Mouse (Mus musculus) macrophage (primary cell): ENCODE measurements around the gene Sltm. TPM values are rescaled to one million over a fixed set of nuclear protein-coding genes. Genes with fewer than 3 reads are reported as not detected.
A peak's percentile ranks its signal among the peaks of the same experiment; 100 is the strongest.

Experiments used
- H3K27ac ChIP-seq: fragments of 350-480 bp; formaldehyde crosslinking; 2 replicates; pipeline ENCODE4 v1.9.0; 2021
- H3K36me3 ChIP-seq: fragments of 350-480 bp; formaldehyde crosslinking; 2 replicates; pipeline ENCODE4 v1.9.0; 2021; ENCODE audit errors: inconsistent target
- H3K4me3 ChIP-seq: fragments of 350-480 bp; formaldehyde crosslinking; 2 replicates; pipeline ENCODE4 v1.9.0; 2021; ENCODE audit errors: inconsistent target
- H3K79me2 ChIP-seq: fragments of 350-480 bp; formaldehyde crosslinking; 2 replicates; pipeline ENCODE4 v1.9.0; 2021; ENCODE audit errors: inconsistent target
- WGBS: methylation state at CpG from one replicate; pipeline ENCODE4 v1.1.7; 2026; ENCODE audit warnings: inconsistent platforms; ENCODE audit not compliant: missing documents; 5-methylcytosine and 5-hydroxymethylcytosine counted together
- polyA plus RNA-seq: library from polyadenylated mRNA; stranded (reverse); fragments of 250-400 nt; gene quantifications from 3 replicates; pipeline ENCODE4 v1.2.4, GENCODE M21; 2018; ENCODE audit warnings: inconsistent platforms
- total RNA-seq, 78 experiments: library from RNA; depleted of rRNA; stranded (reverse); fragments of 250-400 nt; gene quantifications; 1 replicate in 9 of 78; 2 replicates in 24 of 78; 3 replicates in 43 of 78; 4 replicates in 2 of 78; pipeline ENCODE4 v1.2.4; 2018; ENCODE audit warnings: inconsistent platforms in 56 of 78

Sltm gene
- 100 to 1,000 TPM; 127 to 323 (median 239) TPM for total RNA-seq (2018; cell fraction: chromatin; rRNA removed)
- 10 to 100 TPM; 16.5 to 32.7 (median 20.9) TPM for total RNA-seq (2018; cell fraction: cytosol; rRNA removed)
- total RNA-seq (2018; cell fraction: nucleus; rRNA removed) = 100 to 1,000 TPM in 17 of 26 experiments, 10 to 100 TPM in 9; 58.8 to 210 (median 123) TPM
- polyA plus RNA-seq = 26.1 to 48.6 TPM (median 27.2 TPM) in 3 replicates

- peak within 1 kb of the TSS; percentile 82 for H3K4me3 ChIP-seq
- H3K27ac ChIP-seq = peak within 1 kb of the TSS; percentile 54
- H3K36me3 ChIP-seq = no peaks in the 10 kb centered on the region
- under 1% methylated on average over 59 of the region's 75 CpGs for WGBS
- peaks cover 42% of the 10 kb centered on the region for H3K79me2 ChIP-seq
Measured at GRCm38 (mm10) chr9:70542305-70543041, at the start of gene Sltm. TSS of gene Sltm (plus strand) at chr9:70542754.

DNA sequence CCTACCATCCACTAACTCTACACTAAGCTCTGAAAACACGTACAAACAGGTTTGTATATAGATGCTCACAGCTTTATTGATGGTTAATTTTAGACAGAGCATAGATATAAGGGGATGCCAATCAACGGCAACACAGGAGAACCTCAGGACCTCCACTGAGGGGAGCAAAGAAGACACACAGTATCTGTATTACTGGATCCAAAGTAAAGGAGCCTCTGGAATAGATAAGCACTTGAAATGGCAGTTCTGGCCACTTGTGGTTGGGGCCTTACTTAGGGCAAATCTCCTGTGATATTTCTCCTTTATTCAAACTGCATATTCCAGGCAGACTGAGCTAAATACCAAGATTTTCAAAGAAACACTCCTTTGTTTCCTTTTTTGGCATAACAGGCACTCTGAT lies 49.5 kb upstream of the Sltm start:
- Histone ChIP-seq H3K79me2 (peaks cover 100% of the 10 kb centered on the region), H3K27ac (no peak overlapping the region), H3K4me3 (no peak overlapping the region), H3K36me3 (peaks cover 9% of the 10 kb centered on the region; the same call in 1 of the 2 replicates)
- WGBS = 95% methylated on average over 2 of the region's 2 CpGs

- Histone ChIP-seq H3K79me2 (peaks cover 100% of the 10 kb centered on the region), H3K27ac (no peak overlapping the region), H3K36me3 (peaks cover 12% of the 10 kb centered on the region; the same call in 1 of the 2 replicates)
Measured at GRCm38 (mm10) chr9:70496990-70497389, 45.6 kb upstream of the Sltm start.

DNA sequence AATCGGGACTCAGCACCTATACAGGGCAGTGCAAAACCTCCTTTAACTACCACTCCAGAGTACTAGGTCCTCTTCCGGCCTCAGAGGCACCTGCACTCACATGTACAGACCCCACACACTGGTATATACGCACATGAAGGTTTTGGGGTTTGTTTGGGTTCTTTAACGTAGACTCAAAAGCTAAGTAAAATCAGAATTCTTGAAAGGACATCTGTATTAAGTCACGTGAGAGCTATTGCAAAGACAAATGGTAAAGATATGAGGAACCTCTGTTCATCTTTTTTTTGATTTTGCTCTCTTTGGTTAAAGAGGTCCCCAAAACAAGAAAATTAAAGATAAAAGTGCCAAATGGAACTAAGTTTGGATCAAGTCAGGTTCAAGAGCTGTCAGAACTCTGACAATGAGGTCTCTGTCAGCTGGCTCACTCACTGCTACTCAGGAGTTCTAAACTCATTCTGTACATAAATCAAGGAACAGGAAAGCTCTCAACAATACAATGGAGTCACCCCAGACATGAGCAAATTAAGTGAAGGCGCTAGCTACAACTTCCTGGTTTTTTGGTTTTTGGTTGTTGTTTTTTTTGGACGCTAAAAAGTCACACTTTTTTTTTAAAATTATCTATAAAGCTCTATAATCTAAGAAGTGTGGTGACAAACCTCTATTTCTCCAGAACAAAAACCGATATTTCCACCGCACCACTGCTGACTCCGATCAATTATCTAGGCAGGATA lies 40.1 kb upstream of the Sltm start:
- peaks cover 8% of the 10 kb centered on the region; the same call in 1 of the 2 replicates for H3K36me3 ChIP-seq
- WGBS = 24% methylated on average over 10 of the region's 10 CpGs
- peak overlapping the region; percentile 63 for H3K27ac ChIP-seq
- peaks cover 54% of the 10 kb centered on the region for H3K79me2 ChIP-seq
- H3K4me3 ChIP-seq = peak overlapping the region; percentile 59

More at GRCm38 (mm10) chr9:70496990-70497389, 45.6 kb upstream of the Sltm start:
- H3K4me3 ChIP-seq = no peak overlapping the region

DNA sequence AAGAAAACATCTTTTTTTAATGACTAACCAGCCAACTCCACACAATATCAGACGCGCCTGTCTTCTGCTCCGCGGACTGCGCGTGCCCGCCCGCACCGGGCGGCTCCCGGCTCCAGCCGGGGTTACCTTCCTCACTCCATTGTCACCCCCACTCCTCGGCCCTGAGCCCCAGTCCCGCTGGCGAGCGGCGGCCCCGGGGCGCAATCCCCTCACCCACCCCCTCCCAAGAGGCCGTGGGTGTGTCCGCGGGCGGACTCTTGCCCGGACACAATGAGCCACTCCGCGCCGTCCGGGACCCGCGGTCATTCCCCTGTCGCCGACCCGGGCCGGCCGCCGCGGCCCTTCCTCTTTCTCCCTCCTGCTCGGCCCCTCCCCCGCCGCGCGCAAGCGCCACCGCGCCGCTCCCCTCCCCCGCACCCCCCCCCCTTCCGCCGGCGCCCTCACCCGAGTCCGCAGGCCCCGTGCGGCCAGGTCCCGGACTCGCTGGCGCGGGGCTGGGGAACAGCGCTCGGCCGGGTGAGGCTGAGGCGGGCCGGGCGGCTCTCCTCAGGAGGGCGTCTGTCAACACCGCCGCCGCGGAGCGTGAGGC lies 39.4 kb upstream of the Sltm start:
- Histone ChIP-seq H3K27ac (peak overlapping the region; percentile 63), H3K4me3 (peak overlapping the region; percentile 59), H3K36me3 (peaks cover 7% of the 10 kb centered on the region; the same call in 1 of the 2 replicates), H3K79me2 (peaks cover 48% of the 10 kb centered on the region)
- WGBS = 1% methylated on average over 61 of the region's 70 CpGs

- Histone ChIP-seq H3K27ac (peak within 1 kb of the TSS; percentile 63), H3K4me3 (peak within 1 kb of the TSS; percentile 59), H3K79me2 (peaks cover 42% of the 10 kb centered on the region), H3K36me3 (peaks cover 2% of the 10 kb centered on the region; the same call in 1 of the 2 replicates)
- under 1% methylated on average over 39 of the region's 45 CpGs for WGBS
Measured at GRCm38 (mm10) chr9:70503626-70504041, 38.9 kb upstream of the Sltm start, which contains the start of gene Rnf111. TSS of gene Rnf111 (minus strand) at chr9:70503725.

DNA sequence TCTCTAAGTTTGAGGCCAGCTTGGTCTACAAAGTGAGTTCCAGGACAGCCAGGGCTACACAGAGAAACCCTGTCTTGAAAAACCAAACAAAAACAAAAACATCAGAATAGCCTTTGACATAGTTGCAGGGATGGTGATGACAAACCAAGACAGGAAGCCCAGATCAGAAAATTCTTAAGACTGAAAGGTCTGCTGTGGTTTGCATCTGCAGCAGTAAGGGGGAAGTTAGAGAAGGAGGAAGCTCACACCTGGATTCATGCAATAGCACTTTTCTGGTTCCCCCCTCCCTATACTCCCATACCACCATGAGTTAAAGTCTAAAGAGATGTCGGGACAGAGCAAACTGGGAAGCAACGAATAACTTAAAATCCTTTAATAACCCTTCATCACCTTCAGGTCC lies 36.4 kb upstream of the Sltm start:
- no peaks in the 10 kb centered on the region for H3K36me3 ChIP-seq
- peaks cover 17% of the 10 kb centered on the region for H3K79me2 ChIP-seq
- H3K27ac ChIP-seq = no peak overlapping the region
- 37% methylated on average over 2 of the region's 2 CpGs for WGBS
- no peak overlapping the region for H3K4me3 ChIP-seq

GRCm38 (mm10) chr9:70506787-70507186 lies 35.8 kb upstream of the Sltm start:
- Histone ChIP-seq H3K4me3 (no peak overlapping the region), H3K36me3 (no peaks in the 10 kb centered on the region), H3K27ac (no peak overlapping the region), H3K79me2 (peaks cover 11% of the 10 kb centered on the region)
- WGBS = 89% methylated on average over 8 of the region's 8 CpGs

- Histone ChIP-seq H3K36me3 (no peaks in the 10 kb centered on the region), H3K79me2 (no peaks in the 10 kb centered on the region), H3K4me3 (no peak overlapping the region), H3K27ac (no peak overlapping the region)
- WGBS = 84% methylated on average over 4 of the region's 4 CpGs
Measured at GRCm38 (mm10) chr9:70509906-70510525, 32.5 kb upstream of the Sltm start.

DNA sequence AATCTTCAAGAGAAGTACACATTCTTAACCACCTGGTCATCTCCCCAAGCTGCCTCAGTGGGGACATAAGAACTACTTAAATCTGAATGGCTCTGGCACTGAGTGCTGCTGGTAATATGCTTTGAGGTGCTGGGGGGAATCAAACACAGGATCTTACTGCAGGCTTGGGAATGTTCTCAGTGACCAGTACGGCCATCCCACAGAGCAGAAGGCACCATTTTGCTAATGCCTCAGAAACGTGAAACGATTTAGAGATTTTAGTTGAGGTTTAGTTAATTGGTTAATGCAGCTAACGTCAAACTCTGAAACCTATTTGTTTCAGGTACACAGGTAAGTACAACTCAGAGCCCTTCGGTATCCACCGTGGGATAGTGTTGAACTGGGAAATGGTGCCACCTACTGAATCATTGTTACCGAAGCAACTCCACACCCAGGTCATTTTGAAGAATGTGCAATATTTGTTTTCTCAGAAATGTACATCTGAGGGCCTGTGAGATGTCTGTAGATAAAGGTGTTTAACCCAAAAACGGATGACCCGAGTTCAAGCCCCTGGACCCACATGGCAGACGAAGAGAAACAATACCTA lies 31.5 kb upstream of the Sltm start:
- no peaks in the 10 kb centered on the region for H3K79me2 ChIP-seq
- H3K36me3 ChIP-seq = no peaks in the 10 kb centered on the region
- H3K27ac ChIP-seq = no peak overlapping the region
- 70% methylated on average over 10 of the region's 10 CpGs for WGBS
- H3K4me3 ChIP-seq = no peak overlapping the region

DNA sequence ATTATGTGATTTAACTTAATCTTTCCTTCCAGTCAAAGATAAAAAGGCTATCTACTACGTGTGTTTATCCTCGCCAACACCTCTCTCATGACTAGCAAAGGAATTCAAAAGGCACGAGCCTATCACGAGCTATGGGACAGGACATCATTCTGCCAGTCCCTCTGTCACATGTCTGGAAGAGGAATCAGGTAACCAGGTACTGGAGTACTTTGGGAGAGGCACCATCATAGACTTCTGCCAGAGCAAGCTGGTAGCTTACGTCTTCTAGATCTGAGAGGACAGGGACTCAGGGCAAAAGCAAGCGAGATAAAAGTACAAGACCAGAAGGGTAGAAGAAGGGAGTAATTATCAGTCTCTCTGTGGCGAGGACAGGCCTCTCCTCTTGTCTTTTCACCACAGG lies 30.9 kb upstream of the Sltm start:
- H3K79me2 ChIP-seq = no peaks in the 10 kb centered on the region
- no peaks in the 10 kb centered on the region for H3K36me3 ChIP-seq
- H3K4me3 ChIP-seq = no peak overlapping the region
- WGBS = 96% methylated on average over 7 of the region's 7 CpGs
- H3K27ac ChIP-seq = no peak overlapping the region

DNA sequence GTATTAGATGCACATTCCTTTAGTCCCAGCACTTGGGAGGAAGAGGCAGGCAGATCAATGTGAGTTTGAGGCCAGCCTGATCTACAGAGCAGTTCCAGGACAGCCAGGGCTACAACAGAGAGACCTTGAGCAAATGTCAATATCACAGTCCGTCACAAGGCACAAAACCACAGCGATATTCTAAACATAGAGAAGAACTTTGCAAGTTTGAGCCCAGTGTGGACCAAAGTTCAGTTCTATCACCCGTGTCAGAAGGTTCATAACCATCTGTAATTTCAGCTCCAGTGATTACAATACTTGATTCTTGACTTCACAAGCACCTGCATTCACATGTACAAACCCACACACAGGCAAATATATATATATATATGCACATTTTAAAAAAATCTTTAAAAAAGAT lies 21.9 kb upstream of the Sltm start:
- H3K4me3 ChIP-seq = no peak overlapping the region
- H3K27ac ChIP-seq = no peak overlapping the region
- no peaks in the 10 kb centered on the region for H3K79me2 ChIP-seq
- no peaks in the 10 kb centered on the region for H3K36me3 ChIP-seq
- 81% methylated on average over 3 of the region's 3 CpGs for WGBS

GRCm38 (mm10) chr9:70523813-70524212 lies 18.7 kb upstream of the Sltm start:
- H3K79me2 ChIP-seq = no peaks in the 10 kb centered on the region
- H3K36me3 ChIP-seq = no peaks in the 10 kb centered on the region
- no peak overlapping the region for H3K4me3 ChIP-seq
- no peak overlapping the region for H3K27ac ChIP-seq
- 97% methylated on average over 3 of the region's 3 CpGs for WGBS

DNA sequence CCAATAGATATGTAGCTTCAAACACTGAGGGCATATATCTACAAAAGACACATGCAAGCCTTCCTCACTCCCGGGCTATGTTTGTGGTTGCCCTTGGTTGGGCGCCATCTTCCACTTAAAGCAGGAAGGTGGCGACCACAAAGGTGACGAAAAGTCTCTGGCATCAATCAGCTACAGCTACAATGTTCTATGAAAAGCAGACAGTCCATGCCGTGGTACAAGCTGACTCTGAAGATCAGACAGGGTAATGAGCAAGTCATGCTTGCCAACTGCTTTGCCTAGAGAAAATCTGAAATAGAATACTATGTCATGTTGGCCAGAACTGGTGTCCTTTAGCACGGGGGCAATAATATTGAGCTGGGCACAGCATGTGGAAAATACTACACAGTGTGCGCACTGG lies 18.2 kb upstream of the Sltm start:
- H3K79me2 ChIP-seq = no peaks in the 10 kb centered on the region
- 40% methylated on average over 7 of the region's 7 CpGs for WGBS
- H3K27ac ChIP-seq = no peak overlapping the region
- no peak overlapping the region for H3K4me3 ChIP-seq
- no peaks in the 10 kb centered on the region for H3K36me3 ChIP-seq
